Mouse (Mus musculus): ENCODE data around the gene Vmn2r118. TPM values are rescaled to one million over a fixed set of nuclear protein-coding genes. Genes with fewer than 3 reads are reported as not detected.

The Vmn2r118 gene
- polyA plus RNA-seq (2012; ENCODE audit: low replicate concordance), result not detected in 2 replicates

GRCm38 (mm10) chr17:55625092-55625491 lies at the start of gene Vmn2r118:
Vmn2r118 (minus strand) TSS chr17:55625192.

Other genes with a start within 250 kb of the Vmn2r118 start
- not detected in 2 replicates for gene St6gal2, start 179.8 kb downstream of the Vmn2r118 start, polyA plus RNA-seq (2012; ENCODE audit: low replicate concordance)
- 0.93 and 1.1 TPM in 2 replicates for gene Pot1b, start 87.4 kb upstream of the Vmn2r118 start, polyA plus RNA-seq (2012; ENCODE audit: low replicate concordance)
- 1.6 and 4.5 TPM in 2 replicates for gene Adgre4, start 124.8 kb upstream of the Vmn2r118 start, polyA plus RNA-seq (2012; ENCODE audit: low replicate concordance)